ENCODE assay signal across 21 mouse cellular contexts in genomic region chr3:79106360-79106759, GRCm38 (mm10).
A peak's percentile ranks its signal among the peaks of the same experiment; 100 is the strongest.
DNase-seq lines count a peak whose midpoint lies in the region; ATAC-seq and TF ChIP-seq lines count a peak whose summit lies in the region.
"Had no signal": no experiment of that assay in that cellular context is flagged by ENCODE, and none has a peak within 500 bp of the region (broad histone marks: within the 10 kb centered on the region; RNA-seq: fewer than 3 reads in every experiment).

No protein-coding gene starts in this region.

- peak; percentile 34 for DNase-seq in CD4-positive, CD25-positive, alpha-beta regulatory T cell, adult 2 months (ENCODE audit: low read depth, low spot score)
- peak; percentile 9 for DNase-seq in thymus, postnatal 14 days
- DNase-seq in thymus, postnatal 0 days (ENCODE audit: low spot score) = no peak
- DNase-seq in lung, postnatal 0 days (ENCODE audit: low spot score) = no peak
- DNase-seq in kidney, postnatal 25 days = no peak
- DNase-seq: adrenal gland, postnatal 10 days; cerebellum, adult 9-10 months; gastrocnemius, postnatal 36 days; kidney, adult 9 months; thymus, adult 18-20 months had no signal

- no peaks in the 10 kb centered on the region for H3K27me3 ChIP-seq in lung, postnatal 0 days (replicated peaks; ENCODE audit: insufficient read depth, low read length)
- H3K27me3 ChIP-seq: forebrain, embryonic 12.5 days; hindbrain, embryonic 12.5 days; limb, embryonic 13.5 days; neural tube, embryonic 12.5 days had no signal

- 75% methylated on average over 2 of the region's 2 CpGs for WGBS in lung, postnatal 0 days

- no peaks in the 10 kb centered on the region; the same call in 1 of the 2 replicates for H3K36me3 ChIP-seq in lung, postnatal 0 days (ENCODE audit: insufficient read depth, low read length)
- H3K36me3 ChIP-seq: neural tube, embryonic 12.5 days had no signal

- no peak; the same call in 1 of the 2 replicates for TF ChIP-seq CTCF in lung, postnatal 0 days (IDR thresholded peaks at IDR 0.05)

- no peak overlapping the region for H3K27ac ChIP-seq in lung, postnatal 0 days (ENCODE audit: low read length)
- H3K27ac ChIP-seq: forebrain, embryonic 12.5 days; heart, embryonic 10.5 days; hindbrain, embryonic 12.5 days; limb, embryonic 13.5 days; liver, embryonic 14.5 days; neural tube, embryonic 12.5 days had no signal

- no peak overlapping the region for H3K4me2 ChIP-seq in lung, postnatal 0 days (replicated peaks; ENCODE audit: low read depth, low read length)
- H3K4me2 ChIP-seq: forebrain, embryonic 12.5 days; hindbrain, embryonic 12.5 days; limb, embryonic 13.5 days; midbrain, embryonic 11.5 days; neural tube, embryonic 12.5 days had no signal

- TF ChIP-seq EP300 in lung, postnatal 0 days (IDR thresholded peaks at IDR 0.05) = no peak

- no peaks in the 10 kb centered on the region for H3K4me1 ChIP-seq in lung, postnatal 0 days (ENCODE audit: insufficient read depth, low read depth, low read length)
- H3K4me1 ChIP-seq: forebrain, embryonic 12.5 days; hindbrain, embryonic 12.5 days; limb, embryonic 13.5 days; neural tube, embryonic 12.5 days had no signal

- H3K4me3 ChIP-seq in lung, postnatal 0 days (ENCODE audit: low read depth, low read length) = no peak overlapping the region
- H3K4me3 ChIP-seq: forebrain, embryonic 12.5 days; heart, embryonic 10.5 days; hindbrain, embryonic 12.5 days; limb, embryonic 13.5 days; neural tube, embryonic 12.5 days had no signal

- no peaks in the 10 kb centered on the region for H3K9me3 ChIP-seq in lung, postnatal 0 days (ENCODE audit: low read length)
- H3K9me3 ChIP-seq: forebrain, embryonic 12.5 days; heart, embryonic 10.5 days; hindbrain, embryonic 12.5 days; limb, embryonic 13.5 days had no signal

- no peak for ATAC-seq in CD4-positive, CD25-positive, alpha-beta regulatory T cell, adult 4 months
- 0 out of 2 replicates have a peak, but pooled peaks have one; percentile 17 for ATAC-seq in granulocyte monocyte progenitor cell, adult 5-6 weeks (replicated peaks; ENCODE audit: poor library complexity, severe bottlenecking)
- no peak for ATAC-seq in lung, postnatal 0 days
- ATAC-seq in frontal cortex, adult (ENCODE audit: low TSS enrichment) = no peak
- ATAC-seq: inflammation-experienced regulatory T-cells, adult 6 months had no signal

- no peak overlapping the region for H3K9ac ChIP-seq in lung, postnatal 0 days (replicated peaks; ENCODE audit: low read depth)
- H3K9ac ChIP-seq: forebrain, embryonic 12.5 days; hindbrain, embryonic 12.5 days; limb, embryonic 13.5 days; liver, embryonic 14.5 days; neural tube, embryonic 12.5 days had no signal

Comparison
In these comparisons a context has a peak if more than half of its experiments do, and no peak if none do; other contexts are left out.
1. DNase-seq: peak in CD4-positive, CD25-positive, alpha-beta regulatory T cell, adult 2 months (single experiment) and thymus, postnatal 14 days (single experiment); none in thymus, postnatal 0 days (single experiment), lung, postnatal 0 days (single experiment) and kidney, postnatal 25 days (0 of 2).